Mouse (Mus musculus): ENCODE data around the gene Anapc10. TPM values are rescaled to one million over a fixed set of nuclear protein-coding genes. Genes with fewer than 3 reads are reported as not detected.

Gene Anapc10
- total RNA-seq, 2 experiments from 2014 or later, result 13.5 to 14.2 TPM

Other genes starting within 250 kb of the Anapc10 start
- 10 to 100 TPM; 52.8 to 55.6 TPM for gene Otud4, start 72.2 kb upstream of the Anapc10 start, total RNA-seq (2021)
- 10 to 100 TPM; 65.6 to 73.3 TPM for gene Abce1, start 80 bp upstream of the Anapc10 start, total RNA-seq (2021)